Mouse (Mus musculus): Measurements from ENCODE around the gene Gfy.

The Gfy gene

GRCm38 (mm10) chr7:45193871-45194785 lies 14.8 kb upstream of the Gfy start:
- no peak for DNase-seq (ENCODE audit: low read depth, low spot score)

GRCm38 (mm10) chr7:45193406-45193805 lies 14.0 kb upstream of the Gfy start:
- no peak for DNase-seq (ENCODE audit: low read depth, low spot score)

GRCm38 (mm10) chr7:45192585-45193310 lies 13.4 kb upstream of the Gfy start:
- DNase-seq (ENCODE audit: low read depth, low spot score) = no peak

- DNase-seq (ENCODE audit: low read depth, low spot score) = no peak
These were observed 12.5 kb upstream of the Gfy start for GRCm38 (mm10) chr7:45191803-45192363.

- DNase-seq (ENCODE audit: low read depth, low spot score) = no peak
These were observed 11.8 kb upstream of the Gfy start for GRCm38 (mm10) chr7:45191161-45191560.

GRCm38 (mm10) chr7:45190186-45190585 lies 10.8 kb upstream of the Gfy start:
- DNase-seq (ENCODE audit: low read depth, low spot score) = no peak

GRCm38 (mm10) chr7:45189600-45189999 lies 10.2 kb upstream of the Gfy start:
- no peak for DNase-seq (ENCODE audit: low read depth, low spot score)

- DNase-seq (ENCODE audit: low read depth, low spot score) = no peak
These were observed 6.6 kb upstream of the Gfy start for GRCm38 (mm10) chr7:45185921-45186320.

- no peak for DNase-seq (ENCODE audit: low read depth, low spot score)
These were observed 4.3 kb upstream of the Gfy start for GRCm38 (mm10) chr7:45183672-45184071.

GRCm38 (mm10) chr7:45182606-45183005 lies 3.2 kb upstream of the Gfy start:
- DNase-seq (ENCODE audit: low read depth, low spot score) = no peak

- DNase-seq (ENCODE audit: low read depth, low spot score) = peak; percentile 95
These were observed 2.8 kb upstream of the Gfy start for GRCm38 (mm10) chr7:45182199-45182601.

GRCm38 (mm10) chr7:45181540-45181939 lies 2.2 kb upstream of the Gfy start:
- DNase-seq (ENCODE audit: low read depth, low spot score) = peak; percentile 64

GRCm38 (mm10) chr7:45180896-45181477 lies 1.6 kb upstream of the Gfy start, which contains the start of gene Pth2:
Gene Pth2, plus strand, starts transcription at chr7:45180995.
- DNase-seq (ENCODE audit: low read depth, low spot score) = no peak

GRCm38 (mm10) chr7:45178550-45178949 lies 819 bp downstream of the Gfy start:
- no peak for DNase-seq (ENCODE audit: low read depth, low spot score)

- DNase-seq (ENCODE audit: low read depth, low spot score) = no peak
These were observed 3.0 kb downstream of the Gfy start for GRCm38 (mm10) chr7:45176356-45176755.

GRCm38 (mm10) chr7:45175929-45176328 lies 3.4 kb downstream of the Gfy start:
- DNase-seq (ENCODE audit: low read depth, low spot score) = no peak

- no peak for DNase-seq (ENCODE audit: low read depth, low spot score)
These were observed 4.0 kb downstream of the Gfy start for GRCm38 (mm10) chr7:45175398-45175797.

GRCm38 (mm10) chr7:45174567-45175280 lies 4.6 kb downstream of the Gfy start:
- peak; percentile 67 for DNase-seq (ENCODE audit: low read depth, low spot score)

- DNase-seq (ENCODE audit: low read depth, low spot score) = peak; percentile 74
These were observed 5.6 kb downstream of the Gfy start for GRCm38 (mm10) chr7:45173772-45174171.

- peak; percentile 44 for DNase-seq (ENCODE audit: low read depth, low spot score)
These were observed 6.4 kb downstream of the Gfy start for GRCm38 (mm10) chr7:45172974-45173373.

- DNase-seq (ENCODE audit: low read depth, low spot score) = no peak
These were observed 9.9 kb downstream of the Gfy start for GRCm38 (mm10) chr7:45169495-45169894.

Data from ES-CJ7 (cell line).